Mouse (Mus musculus): ENCODE data around the gene Cib1. TPM values are rescaled to one million over a fixed set of nuclear protein-coding genes. Genes with fewer than 3 reads are reported as not detected.

Gene Cib1
- 10 to 100 TPM; 15.2 to 18.6 TPM for total RNA-seq (2021)
- long read RNA-seq, experiment 1, transcript Cib1-201 (7 exons, 1,047 nt), result major isoform, 11 of 14 reads
- long read RNA-seq, experiment 1, partial matches to known transcripts, result 0 of 14 reads
- long read RNA-seq, experiment 1, other reads (novel, unspliced or antisense), result 0 of 14 reads
- long read RNA-seq, experiment 2, transcript Cib1-201 (7 exons, 1,047 nt), result major isoform, 9 of 9 reads
- long read RNA-seq, experiment 2, partial matches to known transcripts, result 0 of 9 reads
- long read RNA-seq, experiment 2, other reads (novel, unspliced or antisense), result 0 of 9 reads

DNA sequence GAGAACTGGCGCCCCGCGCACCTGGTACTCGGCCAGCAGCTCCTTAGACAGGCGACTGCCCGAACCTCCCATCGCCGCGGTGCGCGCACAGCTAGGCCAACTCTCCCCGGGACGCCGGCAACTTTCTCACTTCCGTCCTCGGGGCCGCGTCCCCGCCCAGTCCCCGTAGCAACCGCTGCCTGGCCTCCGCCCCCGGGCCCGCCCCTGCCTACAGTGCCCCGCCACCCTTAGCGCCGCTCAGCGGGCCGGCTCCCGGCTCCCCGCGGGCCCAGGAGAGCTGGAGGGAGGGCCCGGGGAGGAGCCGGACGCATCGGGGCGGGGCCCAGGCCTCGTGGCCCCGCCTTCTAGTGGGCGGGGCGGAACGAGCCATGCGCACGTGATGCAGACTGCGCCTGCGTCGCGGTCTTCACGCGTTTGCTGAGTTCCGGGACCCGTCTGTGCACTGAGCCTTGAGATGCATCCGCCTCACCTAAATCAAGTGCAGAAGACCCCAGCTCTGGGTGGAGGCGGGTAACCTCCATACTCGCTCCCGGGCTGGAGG lies at the start of gene Cib1, which contains the start of gene Gdpgp1:
Cib1 (minus strand) TSS at position 325 of the 541 bp plus-strand sequence.
Gdpgp1 (plus strand) TSS at position 377 of the 541 bp plus-strand sequence.
- peak; percentile 96 to 98 for DNase-seq

DNA sequence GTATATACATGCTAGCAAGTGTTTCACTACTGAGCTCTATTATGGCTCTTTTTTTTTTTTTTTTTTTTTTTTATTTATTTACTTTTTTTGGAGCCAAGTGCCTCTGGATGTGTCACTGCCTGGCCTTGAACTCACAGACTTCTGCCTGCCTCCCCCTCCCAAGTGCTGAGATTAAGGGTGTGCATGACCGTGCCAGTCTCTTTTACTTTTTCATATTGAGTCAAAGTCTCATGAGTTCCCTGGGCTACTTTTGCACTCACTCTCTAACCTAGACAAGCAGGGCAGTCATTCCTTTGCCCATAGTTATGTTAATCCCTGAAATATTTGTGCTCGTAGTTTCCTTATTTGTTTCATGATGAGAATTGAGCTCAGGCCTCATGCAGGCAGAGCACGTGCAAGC lies 49.0 kb upstream of the Cib1 start:
- DNase-seq, result no peak

DNA sequence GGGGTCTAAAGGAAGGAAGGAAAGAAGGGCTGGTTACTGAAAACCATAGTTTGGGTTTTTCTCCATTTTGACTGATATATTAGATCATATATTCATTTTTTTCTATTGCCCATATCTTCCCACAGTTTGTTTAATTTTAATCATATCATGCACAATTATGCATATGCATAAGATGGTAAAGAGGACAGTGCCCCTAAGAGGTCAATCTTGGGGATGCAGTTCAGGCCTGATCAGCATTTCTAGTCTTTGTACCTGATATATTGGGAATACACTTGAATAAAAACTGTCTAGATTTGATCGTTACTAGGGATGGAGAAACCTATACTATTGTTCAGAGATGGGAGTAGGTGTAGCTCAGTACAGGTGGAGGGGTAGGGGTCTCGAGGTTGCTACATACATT lies 48.4 kb upstream of the Cib1 start:
- DNase-seq, result no peak

DNA sequence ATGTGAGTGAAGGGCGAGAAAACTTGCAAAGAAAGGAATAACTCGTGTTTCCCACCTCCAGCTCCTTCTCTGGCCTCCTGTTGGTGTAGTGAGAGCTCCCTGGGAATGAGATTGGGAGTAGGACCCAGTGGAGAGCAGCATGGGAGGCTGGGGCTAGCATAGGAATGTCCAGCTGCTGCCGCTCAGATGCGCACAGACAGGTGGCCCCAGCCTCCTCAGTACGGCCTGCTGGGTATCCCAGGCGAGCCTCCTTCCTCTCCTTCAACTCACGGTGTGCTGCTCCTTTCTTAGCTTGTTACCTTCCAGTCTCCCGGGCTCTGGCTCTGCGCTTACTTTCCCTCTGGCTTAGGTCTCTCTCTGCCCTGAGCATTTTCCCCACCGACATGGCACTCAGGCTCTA lies 47.4 kb upstream of the Cib1 start:
- no peak for DNase-seq

DNA sequence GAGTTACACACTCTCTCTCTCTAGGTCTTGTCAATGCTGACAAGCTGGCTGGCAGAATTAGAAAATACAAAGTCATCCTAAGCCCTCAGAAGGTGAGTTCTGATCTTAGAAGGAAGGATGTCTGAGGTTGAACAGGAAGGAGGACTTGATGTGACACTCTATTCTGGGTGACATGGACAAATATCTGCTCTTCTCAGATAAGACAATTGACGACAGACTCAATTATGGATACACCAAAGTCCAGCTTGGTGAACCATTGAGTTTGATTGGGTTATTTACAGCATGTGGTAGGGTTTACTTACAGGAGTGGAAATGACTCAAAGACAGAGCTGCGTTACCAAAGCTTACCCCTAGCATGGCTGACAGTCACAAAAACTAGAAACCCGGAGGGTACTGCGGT lies 43.8 kb upstream of the Cib1 start:
- DNase-seq, result no peak

DNA sequence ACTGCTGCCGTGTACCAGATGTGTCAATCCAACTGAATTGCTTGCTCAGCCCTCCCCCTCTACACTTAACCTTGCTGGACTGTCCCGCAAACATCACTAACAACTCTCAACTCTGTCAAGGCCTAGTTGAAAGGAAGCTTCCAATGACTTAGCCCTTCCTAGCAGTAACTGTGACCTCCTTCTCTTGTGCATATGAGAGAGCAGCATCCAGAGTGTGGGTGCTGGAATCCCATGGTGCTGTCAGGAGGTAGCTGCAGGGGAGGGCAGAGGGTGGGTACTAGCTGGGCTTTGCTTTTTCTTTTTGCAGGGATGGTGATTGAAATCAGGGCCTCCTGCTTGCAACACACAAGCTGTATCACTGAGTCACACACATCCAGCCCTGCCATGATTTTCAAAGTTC lies 40.8 kb upstream of the Cib1 start:
- no peak for DNase-seq

DNA sequence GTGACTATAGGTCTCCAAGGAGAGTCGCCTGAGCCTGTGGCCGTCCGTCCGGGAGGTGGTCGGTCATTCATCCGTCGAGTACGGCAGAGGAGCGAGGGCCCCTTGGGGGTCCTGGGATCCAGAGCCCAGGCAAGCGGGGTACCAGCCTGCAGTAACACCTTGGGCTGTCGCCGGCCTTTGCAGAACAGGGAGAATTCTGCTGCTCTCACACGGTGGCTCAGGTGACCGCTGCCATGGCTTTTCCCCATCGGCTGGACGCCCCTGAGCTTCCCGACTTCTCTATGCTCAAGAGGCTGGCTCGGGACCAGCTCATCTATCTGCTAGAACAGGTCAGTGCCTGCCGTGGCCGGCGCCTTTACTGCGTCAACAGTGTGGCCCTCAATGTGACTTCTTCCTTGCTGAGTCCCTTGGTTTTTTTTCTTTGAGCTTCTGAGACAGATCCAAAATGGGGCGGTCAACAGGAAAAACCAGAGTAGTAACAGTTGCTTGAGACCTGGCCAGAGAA lies 37.2 kb upstream of the Cib1 start:
- no peak for DNase-seq

DNA sequence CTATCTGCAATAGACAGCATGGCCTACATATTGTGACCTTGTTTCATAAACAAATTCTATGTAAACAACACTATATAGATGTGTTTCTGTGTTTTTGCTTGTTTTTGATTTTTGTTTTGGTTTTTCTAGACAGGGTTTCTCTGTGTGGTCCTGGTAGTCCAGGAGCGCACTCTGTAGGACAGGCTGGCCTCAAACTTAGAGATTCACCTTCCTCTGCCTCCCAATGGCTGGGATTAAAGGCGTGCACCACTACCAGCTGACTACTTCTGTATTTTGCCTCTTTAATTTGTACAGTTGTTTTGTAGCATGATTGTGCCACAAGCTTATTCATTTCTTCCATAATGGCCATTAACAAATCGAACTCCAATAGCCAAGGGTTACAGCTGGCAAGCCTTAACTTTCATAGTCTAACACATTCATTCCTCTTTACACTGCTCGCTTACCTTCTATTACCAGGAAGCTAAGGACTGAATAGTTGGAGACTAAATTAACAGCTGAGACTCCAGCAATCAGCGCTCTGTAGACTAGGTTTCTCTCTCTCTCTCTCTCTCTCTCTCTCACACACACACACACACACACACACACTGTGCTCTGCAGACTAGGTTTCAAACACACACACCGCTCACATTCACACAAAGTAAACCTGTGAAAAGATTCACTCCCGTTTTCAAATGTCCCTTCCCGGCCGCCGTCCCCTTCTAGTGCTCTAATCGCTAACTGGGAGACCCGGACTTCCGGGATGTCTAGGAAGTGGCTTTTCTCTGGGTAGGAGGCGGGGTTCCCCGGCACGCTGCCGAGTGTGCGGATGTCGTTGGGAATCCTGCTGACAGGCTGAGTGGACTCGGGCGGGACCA lies 36.5 kb upstream of the Cib1 start, which contains the start of gene Vps33b:
Vps33b (plus strand) TSS at position 753 of the 854 bp plus-strand sequence.
- DNase-seq, result peak; percentile 97 to 99

DNA sequence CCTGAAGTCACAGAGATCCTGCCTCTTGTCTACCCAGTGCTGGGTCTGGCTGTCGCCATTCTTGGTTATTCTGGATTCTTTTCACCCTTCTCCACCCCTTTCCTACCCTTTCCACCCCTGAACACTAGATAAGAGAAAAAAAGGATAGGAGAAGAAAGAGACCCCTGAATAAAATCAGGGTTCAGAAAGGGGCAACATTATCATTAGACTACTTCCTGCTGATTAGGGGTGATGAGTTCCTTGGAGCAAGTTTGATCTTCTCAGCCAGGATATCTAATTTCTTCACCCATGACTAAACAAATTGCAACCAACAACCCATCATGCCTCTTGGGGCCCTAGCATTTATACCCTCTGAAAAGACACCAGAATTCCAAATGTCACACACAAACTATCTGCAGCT lies 35.2 kb upstream of the Cib1 start:
- no peak for DNase-seq

DNA sequence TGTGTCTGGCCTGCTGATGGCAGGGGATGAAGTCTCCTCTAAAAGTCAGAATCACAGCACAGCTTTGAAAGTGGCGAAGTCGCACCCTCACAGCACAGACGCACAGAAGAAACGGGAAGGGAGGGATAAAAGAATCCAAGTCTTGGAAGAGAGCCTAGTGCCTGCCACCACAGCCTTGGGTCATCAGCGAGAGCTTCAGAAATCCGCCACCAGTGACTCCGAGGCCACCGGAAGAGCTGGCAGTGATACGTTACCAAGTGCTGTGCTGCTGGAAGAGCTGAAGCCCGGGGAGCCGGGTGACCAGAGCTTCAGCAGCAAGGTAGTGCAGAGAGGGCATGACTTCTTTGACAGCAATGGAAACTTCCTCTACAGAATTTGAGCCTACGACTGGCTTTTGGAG lies 32.0 kb upstream of the Cib1 start:
- no peak for DNase-seq

DNA sequence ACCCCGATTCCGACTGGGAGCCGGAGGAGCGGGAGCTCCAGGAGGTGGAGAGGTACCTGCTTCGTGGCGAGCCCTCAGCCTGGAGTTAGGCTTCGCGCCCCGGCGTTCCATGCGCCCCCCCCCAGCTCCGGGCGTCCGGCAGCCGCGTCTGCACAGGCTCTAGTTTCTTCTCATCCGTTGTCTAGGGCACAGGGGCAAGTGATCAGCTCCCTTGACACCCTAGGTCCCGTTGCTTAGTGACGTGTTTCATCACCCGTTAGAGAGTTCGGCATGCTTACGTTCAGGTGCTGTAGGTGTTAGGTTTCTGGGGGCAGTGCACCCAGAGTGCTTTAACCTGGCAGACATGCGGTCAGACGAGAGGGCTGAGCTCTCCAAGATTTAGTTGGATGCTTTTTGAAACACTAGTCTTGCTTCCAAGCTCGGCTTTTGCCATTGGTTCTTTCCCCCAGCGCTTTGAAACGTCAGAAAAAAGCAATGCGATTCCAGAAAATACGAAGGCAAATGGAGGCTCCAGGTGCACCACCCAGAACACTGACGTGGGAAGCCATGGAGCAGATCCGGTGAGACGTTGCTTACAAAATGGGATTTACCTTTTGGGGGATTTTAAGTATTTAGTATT lies 28.9 kb upstream of the Cib1 start:
- no peak for DNase-seq

DNA sequence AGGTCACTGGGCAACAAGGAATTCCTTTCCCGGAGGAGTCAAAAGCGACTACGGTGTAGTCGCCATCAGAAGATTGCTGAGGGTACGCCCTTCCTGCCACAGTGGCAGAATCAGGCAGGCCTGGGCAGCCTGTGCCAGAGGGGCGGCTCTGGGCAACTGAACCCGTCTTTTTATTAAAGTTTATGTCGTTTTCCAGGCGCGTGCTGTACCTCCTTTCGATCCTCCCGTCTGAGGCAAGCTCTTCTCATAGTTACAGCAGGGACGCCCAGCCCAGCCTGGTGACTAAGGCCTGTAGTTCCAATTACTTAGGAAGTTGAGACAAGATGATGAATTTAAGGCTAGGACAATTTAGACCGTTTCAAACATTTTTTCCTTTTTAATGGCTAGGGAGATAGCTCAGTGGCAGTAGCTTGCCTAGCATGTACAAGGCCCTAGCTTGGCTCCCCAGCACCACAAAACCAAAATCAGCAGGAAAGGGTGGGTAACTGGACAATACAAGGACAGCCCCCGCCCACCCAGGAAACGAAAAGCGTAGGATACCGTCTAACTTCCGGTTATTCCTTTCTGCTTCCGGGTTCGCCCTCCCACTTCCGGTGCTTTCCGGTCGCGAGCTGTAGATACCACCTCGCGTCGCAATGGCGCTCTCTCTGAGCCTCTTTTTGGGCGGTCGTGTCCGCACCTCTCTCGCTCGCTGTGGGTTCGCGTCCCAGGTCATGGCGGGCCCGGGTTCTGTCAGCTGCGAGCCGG lies 28.2 kb upstream of the Cib1 start, which contains the start of gene Ngrn:
Ngrn (plus strand) TSS at position 591 of the 747 bp plus-strand sequence.
- peak; percentile 92 to 93 for DNase-seq

DNA sequence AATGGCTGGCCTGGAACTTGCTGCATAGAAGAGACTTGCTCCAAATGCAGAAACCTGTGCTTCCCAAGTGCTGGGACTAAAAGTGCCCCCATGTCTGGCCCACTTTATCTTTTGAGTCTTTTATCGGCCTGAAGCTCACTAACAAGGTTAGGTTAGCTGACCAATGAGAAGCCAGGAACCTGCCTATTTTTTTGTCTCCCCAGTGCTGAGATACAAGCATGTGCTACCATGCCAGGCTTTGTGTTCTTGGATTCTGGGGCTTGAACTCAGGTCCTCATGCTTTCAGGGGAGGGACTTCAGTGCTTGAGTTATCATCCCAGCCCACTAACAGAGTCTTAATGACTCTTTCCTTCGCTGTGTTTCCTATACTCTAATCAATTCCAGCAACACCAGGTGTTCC lies 25.1 kb upstream of the Cib1 start:
- DNase-seq, result no peak

DNA sequence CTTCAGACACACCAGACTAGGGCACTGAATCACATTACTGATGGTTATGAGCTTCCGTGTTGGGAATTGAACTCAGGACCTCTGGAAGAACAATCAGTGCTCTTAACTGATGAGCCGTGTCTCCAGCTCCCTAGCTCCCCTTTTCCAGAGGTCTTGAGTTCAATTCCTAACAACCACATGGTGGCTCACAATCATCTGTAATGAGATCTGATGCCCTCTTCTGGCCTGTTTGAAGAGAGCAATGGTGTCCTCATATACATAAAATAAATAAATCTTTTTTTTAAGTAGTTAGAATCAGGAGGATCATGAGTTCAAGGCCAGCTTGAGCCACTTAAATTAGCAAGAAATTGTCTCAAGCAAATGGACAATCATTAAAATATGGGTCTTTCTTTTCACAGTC lies 23.4 kb upstream of the Cib1 start:
- DNase-seq, result no peak

DNA sequence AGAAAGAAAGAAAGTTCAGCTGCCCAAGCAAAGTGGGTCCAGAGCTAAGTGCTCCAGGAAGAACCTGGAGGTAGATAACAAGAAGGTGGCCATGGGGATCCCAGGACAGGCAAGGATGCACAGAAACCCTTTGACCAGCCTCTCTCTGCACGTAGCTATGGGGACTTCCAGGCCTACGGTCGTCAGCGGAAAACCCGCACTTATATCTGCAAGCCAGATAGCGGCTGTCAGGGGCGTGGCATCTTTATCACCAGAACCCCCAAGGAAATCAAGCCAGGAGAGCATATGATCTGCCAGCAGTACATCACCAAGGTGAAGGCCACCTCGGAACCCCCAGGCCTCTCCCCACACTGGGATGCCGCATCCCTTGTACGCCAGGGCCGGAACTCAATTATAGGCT lies 20.3 kb upstream of the Cib1 start:
- no peak for DNase-seq

DNA sequence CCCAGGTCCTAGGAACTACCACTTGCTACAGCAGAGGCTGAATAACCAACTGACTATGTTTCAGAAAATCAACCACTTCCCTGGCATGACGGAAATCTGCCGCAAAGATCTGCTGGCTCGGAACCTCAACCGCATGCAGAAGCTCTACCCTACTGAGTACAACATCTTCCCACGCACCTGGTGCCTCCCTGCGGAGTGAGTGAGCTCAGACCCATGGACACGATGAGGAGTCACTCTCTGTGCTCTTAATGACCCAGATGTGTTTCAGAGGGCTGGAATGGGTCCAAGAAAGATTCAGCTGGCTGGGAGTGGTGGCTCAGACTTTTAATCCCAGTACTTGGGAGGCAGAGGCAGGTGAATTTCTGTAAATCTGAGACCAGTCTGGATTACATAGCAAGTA lies 19.8 kb upstream of the Cib1 start:
- DNase-seq, result no peak

DNA sequence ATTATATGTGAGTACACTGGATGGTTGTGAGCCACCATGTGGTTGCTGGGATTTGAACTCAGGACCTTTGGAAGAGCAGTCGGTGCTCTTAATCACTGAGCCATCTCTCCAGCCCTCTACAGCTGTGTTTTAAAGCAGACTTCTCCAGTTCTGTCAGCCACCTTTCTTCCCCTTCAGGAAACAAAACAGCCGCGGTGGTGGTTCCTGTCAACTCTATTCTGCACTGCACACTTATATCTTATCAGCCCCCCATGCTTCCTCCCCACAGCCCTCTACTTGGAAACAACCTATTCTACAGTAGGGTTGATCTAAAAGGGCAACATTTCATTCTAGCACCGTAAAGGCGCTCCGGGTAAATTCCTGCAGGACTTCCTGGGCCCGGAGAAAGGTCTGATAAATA lies 14.2 kb upstream of the Cib1 start:
- DNase-seq, result no peak

DNA sequence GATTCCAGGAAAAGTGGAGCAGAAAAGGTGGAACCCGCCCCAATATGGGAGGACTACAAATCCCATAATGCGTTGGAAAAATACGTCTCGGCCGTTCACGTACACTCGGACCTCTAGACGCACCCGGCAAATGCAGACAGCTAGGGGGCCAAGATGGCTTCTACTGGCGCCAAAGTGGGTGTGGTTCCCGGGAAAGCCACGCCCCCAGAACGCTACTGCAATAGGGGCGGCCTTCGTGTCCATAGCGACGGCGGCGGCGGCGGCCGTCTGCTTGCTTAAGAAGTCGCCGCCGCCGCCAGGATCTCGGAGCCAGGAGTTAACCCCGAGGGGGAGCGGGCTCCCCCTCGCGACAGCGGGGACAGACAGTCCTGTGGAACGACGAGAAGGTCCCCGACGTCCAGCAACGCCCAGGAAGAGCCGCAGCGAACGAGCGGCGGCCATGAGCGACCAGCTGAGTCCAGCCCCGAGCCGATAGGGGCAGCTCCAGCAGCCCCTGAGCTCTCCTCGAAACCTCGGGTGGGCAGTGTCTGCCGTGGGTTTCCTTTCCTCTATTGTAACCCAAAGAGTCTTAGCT lies 13.6 kb upstream of the Cib1 start, which contains the start of gene Ttll13:
Ttll13 (plus strand) TSS at position 229 of the 574 bp plus-strand sequence.
- DNase-seq, result peak; percentile 96 to 98

DNA sequence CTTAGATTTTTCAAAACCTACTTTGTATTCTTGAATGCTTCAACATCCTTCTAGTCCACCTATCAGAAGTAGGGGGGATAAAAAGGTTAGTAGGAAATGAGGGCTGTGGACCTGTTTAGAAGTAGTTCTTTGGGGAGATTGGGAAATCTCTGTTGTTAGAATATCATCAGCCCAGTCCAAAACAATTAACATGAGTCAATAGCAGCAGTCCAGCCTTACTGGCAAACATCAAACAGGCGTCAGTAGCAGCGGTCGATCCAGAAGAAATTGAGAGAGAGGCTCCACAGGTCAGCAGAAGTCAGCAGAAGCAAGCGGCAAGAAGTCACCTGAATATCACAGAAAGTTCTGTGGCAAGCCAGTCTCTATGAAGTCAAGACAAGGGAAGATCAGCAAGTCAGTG lies 12.2 kb upstream of the Cib1 start:
- DNase-seq, result no peak

DNA sequence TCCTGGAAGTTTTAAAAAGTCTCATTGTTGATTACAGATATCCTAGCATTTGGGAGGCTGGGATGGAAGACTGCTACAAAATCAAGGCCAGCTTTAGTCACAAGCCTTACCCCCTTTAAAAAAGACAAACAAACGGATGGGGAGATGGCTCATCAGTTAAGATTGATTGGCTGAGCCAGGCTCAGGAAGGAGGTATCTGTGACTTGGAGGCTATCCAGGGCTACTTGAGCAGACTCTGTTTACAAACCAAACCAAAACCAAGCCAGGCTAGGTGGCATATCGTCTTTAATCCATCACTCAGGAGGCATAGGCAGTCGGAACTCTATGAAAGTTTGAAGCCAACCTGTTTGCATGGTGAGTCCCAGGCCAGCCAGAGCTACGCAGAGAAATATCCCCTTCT lies 9.0 kb upstream of the Cib1 start:
- DNase-seq, result no peak

DNA sequence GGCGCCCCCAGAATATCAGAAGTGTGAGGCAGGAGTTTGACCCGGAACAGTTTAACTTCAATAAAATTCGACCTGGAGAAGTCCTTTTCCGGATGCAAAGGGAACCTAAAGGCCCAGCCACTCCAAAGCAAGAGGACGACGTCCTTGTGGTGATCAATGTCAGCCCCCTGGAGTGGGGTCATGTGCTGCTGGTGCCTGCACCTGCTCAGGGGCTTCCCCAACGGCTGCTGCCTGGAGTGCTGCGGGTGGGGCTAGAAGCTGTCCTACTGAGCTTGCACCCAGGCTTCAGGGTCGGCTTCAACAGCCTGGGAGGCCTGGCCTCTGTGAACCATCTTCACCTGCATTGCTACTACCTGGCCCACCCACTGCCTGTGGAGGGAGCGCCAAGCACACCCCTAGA lies 5.9 kb upstream of the Cib1 start:
- no peak for DNase-seq
